Mouse (Mus musculus): ENCODE results near the gene Sumf2. TPM values are rescaled to one million over a fixed set of nuclear protein-coding genes. Genes with fewer than 3 reads are reported as not detected.

Gene Sumf2
- polyA plus RNA-seq (2012; rRNA removed) = 14.3 and 17.3 TPM in 2 replicates

DNA sequence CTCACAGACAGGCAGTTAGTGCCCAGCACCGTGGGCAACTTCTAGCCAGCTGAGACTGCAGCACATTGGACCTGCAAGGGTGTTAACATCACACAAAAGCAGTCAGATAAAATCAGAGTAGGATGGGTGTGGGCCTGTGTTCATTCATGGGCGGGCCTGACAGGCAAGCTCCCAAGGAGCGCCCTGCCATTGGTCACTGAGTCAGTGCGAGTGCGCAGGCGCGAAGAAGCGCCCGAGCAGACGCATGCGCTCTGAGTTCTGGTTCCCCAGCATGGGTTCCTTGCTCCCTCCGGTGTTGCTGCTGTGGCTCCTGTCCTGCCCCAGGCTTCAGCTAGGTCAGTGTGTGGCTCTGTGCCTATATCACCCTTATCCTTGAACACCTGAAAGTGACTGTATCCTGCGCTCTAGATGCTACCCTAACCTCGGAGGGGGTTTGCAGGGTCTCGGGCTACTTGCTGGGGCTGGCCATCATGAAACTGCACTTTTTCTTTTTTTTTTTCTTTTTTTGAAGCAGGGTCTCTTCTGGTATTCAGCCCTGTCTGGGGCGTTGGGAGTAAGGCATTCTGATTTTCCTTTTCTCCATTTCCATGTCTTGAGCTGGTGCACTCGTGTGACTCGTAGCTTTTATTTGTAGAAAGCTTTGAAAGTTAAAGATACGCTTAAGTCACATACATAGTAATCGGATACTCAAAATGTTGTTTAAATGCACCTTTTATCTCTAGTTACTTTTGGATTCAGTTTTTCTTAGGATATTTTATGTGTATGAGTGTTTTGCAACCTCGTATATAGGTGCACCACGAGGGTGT lies at the start of gene Sumf2:
Sumf2 (plus strand) TSS at position 235 of the 806 bp plus-strand sequence.
- WGBS = 6% methylated on average over 22 of the region's 22 CpGs
- Histone ChIP-seq H3K4me1 (ENCODE audit: control insufficient read depth, insufficient read depth, low read length) (no peaks in the 10 kb centered on the region), H3K4me3 (replicated peaks; ENCODE audit: extremely low read depth, low read depth, low read length) (peak within 1 kb of the TSS; percentile 92)
- peak; percentile 92 for DNase-seq
- no peak for TF ChIP-seq CTCF (IDR thresholded peaks at IDR 0.05; ENCODE audit: insufficient read depth, low read length)
- TF ChIP-seq POLR2A (IDR thresholded peaks at IDR 0.05; ENCODE audit: borderline replicate concordance, extremely low read depth, low read depth, low read length) = peak; percentile 94; the same call in 1 of the 2 replicates

DNA sequence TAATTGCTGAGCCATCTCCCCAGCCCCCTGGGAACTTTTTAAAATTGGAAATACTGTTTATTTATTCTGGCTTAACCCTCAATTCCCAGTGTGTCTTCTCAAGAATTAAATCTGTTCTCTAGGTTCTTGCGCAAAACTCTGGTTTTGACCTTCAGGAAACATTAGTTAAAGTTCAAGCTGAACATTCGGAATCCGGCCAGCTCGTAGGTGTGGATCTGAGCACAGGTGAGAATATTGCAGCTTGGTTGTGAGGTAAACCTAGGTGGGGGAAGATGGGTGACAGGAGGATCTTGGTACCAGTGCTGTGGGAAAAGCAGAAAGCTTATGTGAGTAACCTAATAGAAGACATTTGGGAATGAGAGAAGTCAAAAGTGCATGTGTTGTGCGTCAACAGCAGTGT lies 1.9 kb upstream of the Sumf2 start:
- Histone ChIP-seq H3K4me3 (replicated peaks; ENCODE audit: extremely low read depth, low read depth, low read length) (no peak overlapping the region), H3K4me1 (ENCODE audit: control insufficient read depth, insufficient read depth, low read length) (no peaks in the 10 kb centered on the region)
- no peak for DNase-seq
- TF ChIP-seq POLR2A (IDR thresholded peaks at IDR 0.05; ENCODE audit: borderline replicate concordance, extremely low read depth, low read depth, low read length) = no peak
- no peak for TF ChIP-seq CTCF (IDR thresholded peaks at IDR 0.05; ENCODE audit: insufficient read depth, low read length)
- 93% methylated on average over 5 of the region's 5 CpGs for WGBS

- TF ChIP-seq CTCF (IDR thresholded peaks at IDR 0.05; ENCODE audit: insufficient read depth, low read length) = no peak
- TF ChIP-seq POLR2A (IDR thresholded peaks at IDR 0.05; ENCODE audit: borderline replicate concordance, extremely low read depth, low read depth, low read length) = no peak
- no peaks in the 10 kb centered on the region for H3K4me1 ChIP-seq (ENCODE audit: control insufficient read depth, insufficient read depth, low read length)
- WGBS = 40% methylated on average over 8 of the region's 8 CpGs
- no peak for DNase-seq
- no peak overlapping the region for H3K4me3 ChIP-seq (replicated peaks; ENCODE audit: extremely low read depth, low read depth, low read length)
These were observed 703 bp downstream of the Sumf2 start for GRCm38 (mm10) chr5:129847558-129847820.

GRCm38 (mm10) chr5:129855163-129855562 lies 8.4 kb downstream of the Sumf2 start:
- WGBS = 57% methylated on average over 5 of the region's 5 CpGs
- no peak for DNase-seq
- TF ChIP-seq CTCF (IDR thresholded peaks at IDR 0.05; ENCODE audit: insufficient read depth, low read length) = no peak
- TF ChIP-seq POLR2A (IDR thresholded peaks at IDR 0.05; ENCODE audit: borderline replicate concordance, extremely low read depth, low read depth, low read length) = no peak
- no peaks in the 10 kb centered on the region for H3K4me1 ChIP-seq (ENCODE audit: control insufficient read depth, insufficient read depth, low read length)
- H3K4me3 ChIP-seq (replicated peaks; ENCODE audit: extremely low read depth, low read depth, low read length) = no peak overlapping the region

GRCm38 (mm10) chr5:129856414-129856813 lies 9.6 kb downstream of the Sumf2 start:
- H3K4me1 ChIP-seq (ENCODE audit: control insufficient read depth, insufficient read depth, low read length) = no peaks in the 10 kb centered on the region
- no peak for DNase-seq
- TF ChIP-seq CTCF (IDR thresholded peaks at IDR 0.05; ENCODE audit: insufficient read depth, low read length) (no peak), POLR2A (IDR thresholded peaks at IDR 0.05; ENCODE audit: borderline replicate concordance, extremely low read depth, low read depth, low read length) (no peak)
- 86% methylated on average over 5 of the region's 5 CpGs for WGBS
- no peak overlapping the region for H3K4me3 ChIP-seq (replicated peaks; ENCODE audit: extremely low read depth, low read depth, low read length)

DNA sequence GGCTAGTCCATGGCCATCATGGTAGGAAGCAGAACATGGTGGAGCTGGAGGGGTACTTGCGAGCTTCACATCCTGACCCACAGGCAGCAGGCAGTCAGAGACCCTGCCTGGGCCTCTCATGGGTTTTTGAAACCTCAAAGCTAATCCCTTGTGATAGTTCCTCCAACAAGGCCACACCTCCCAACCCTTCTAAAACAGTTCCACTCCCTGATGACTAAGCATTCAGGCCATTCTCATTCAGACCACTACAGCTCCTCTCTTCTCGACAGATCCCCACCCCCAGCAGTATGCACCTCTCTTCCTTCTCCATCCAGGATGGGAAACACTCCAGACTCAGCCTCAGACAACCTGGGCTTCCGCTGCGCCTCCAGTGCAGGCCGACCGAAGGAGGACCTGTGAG lies 15.5 kb downstream of the Sumf2 start:
- 96% methylated on average over 6 of the region's 6 CpGs for WGBS
- DNase-seq = no peak
- TF ChIP-seq POLR2A (IDR thresholded peaks at IDR 0.05; ENCODE audit: borderline replicate concordance, extremely low read depth, low read depth, low read length) = no peak
- no peak for TF ChIP-seq CTCF (IDR thresholded peaks at IDR 0.05; ENCODE audit: insufficient read depth, low read length)
- Histone ChIP-seq H3K4me1 (ENCODE audit: control insufficient read depth, insufficient read depth, low read length) (peaks cover 3% of the 10 kb centered on the region; the same call in 1 of the 2 replicates), H3K4me3 (replicated peaks; ENCODE audit: extremely low read depth, low read depth, low read length) (no peak overlapping the region)

- WGBS = 9% methylated on average over 18 of the region's 18 CpGs
- TF ChIP-seq POLR2A (IDR thresholded peaks at IDR 0.05; ENCODE audit: borderline replicate concordance, extremely low read depth, low read depth, low read length) = no peak
- TF ChIP-seq CTCF (IDR thresholded peaks at IDR 0.05; ENCODE audit: insufficient read depth, low read length) = peak; percentile 32
- peak; percentile 36 for DNase-seq
- Histone ChIP-seq H3K4me1 (ENCODE audit: control insufficient read depth, insufficient read depth, low read length) (peaks cover 3% of the 10 kb centered on the region; the same call in 1 of the 2 replicates), H3K4me3 (replicated peaks; ENCODE audit: extremely low read depth, low read depth, low read length) (no peak overlapping the region)
These were observed 17.7 kb downstream of the Sumf2 start for GRCm38 (mm10) chr5:129864467-129864866.

DNA sequence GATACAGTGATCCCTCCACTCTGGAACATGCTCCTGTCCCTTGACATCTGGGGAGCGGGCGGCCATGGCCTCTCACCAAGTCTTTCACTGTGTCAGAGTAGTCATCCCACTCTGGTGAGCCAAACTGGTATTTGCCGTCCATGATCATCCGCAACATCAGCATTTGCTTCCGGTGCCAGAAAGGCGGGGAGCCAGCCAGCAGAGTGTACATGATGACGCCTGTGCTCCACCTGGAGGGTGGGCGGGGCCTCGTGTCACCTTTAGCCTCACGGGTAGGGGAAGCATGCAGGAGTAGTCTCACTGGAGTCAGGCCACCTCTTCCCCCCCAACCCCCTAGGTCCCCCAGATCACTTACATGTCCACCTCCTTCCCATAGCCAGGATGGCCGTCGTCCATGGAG lies 19.1 kb downstream of the Sumf2 start:
- WGBS = 80% methylated on average over 12 of the region's 12 CpGs
- no peak for TF ChIP-seq CTCF (IDR thresholded peaks at IDR 0.05; ENCODE audit: insufficient read depth, low read length)
- TF ChIP-seq POLR2A (IDR thresholded peaks at IDR 0.05; ENCODE audit: borderline replicate concordance, extremely low read depth, low read depth, low read length) = no peak

DNA sequence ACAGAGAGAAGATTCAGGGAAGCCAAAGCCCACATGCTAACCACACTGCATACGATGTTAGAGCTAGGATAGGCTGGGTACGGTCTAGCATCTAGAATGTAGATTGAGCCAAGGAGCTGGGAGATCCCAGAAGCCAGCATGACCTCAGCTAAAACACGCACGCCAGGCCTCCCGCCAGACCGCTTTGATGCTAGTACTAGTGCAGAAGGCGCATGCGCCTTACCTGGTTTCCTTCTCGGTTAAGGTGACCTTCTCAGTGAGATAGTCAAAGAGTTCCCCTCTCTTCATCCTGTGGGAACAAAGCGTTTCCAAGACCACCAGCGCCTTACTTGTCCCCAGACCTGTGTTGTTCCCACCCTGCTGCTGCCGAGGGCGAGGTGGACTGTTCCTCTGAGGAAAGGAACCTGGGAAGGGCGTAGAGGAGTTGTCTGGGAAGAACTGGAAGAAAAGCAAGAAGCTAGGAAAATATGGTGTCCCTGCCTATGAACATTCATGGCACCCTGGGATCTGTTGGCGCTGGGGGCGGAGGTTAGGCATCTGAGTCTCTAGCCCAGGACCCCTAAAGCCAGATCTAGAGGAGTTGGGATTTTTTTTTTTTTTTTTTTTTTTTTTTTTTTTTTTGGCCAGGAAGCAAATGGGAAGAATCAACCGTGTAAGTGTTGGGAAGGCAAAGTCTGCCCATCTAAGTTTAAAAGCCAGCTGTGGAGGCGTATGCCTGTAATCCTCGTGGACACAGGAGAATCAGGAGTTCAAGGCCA lies 22.6 kb downstream of the Sumf2 start:
- TF ChIP-seq POLR2A (IDR thresholded peaks at IDR 0.05; ENCODE audit: borderline replicate concordance, extremely low read depth, low read depth, low read length) (no peak), CTCF (IDR thresholded peaks at IDR 0.05; ENCODE audit: insufficient read depth, low read length) (no peak)
- no peak for DNase-seq
- H3K4me3 ChIP-seq (replicated peaks; ENCODE audit: extremely low read depth, low read depth, low read length) = no peak overlapping the region
- peaks cover under 1% of the 10 kb centered on the region; the same call in 1 of the 2 replicates for H3K4me1 ChIP-seq (ENCODE audit: control insufficient read depth, insufficient read depth, low read length)
- 82% methylated on average over 19 of the region's 19 CpGs for WGBS

More for the DNA sequence above, 19.1 kb downstream of the Sumf2 start:
- Histone ChIP-seq H3K4me1 (ENCODE audit: control insufficient read depth, insufficient read depth, low read length) (peaks cover 3% of the 10 kb centered on the region; the same call in 1 of the 2 replicates), H3K4me3 (replicated peaks; ENCODE audit: extremely low read depth, low read depth, low read length) (no peak overlapping the region)
- DNase-seq = no peak
